ENCODE assay signal across 23 mouse cellular contexts in the genomic region with DNA sequence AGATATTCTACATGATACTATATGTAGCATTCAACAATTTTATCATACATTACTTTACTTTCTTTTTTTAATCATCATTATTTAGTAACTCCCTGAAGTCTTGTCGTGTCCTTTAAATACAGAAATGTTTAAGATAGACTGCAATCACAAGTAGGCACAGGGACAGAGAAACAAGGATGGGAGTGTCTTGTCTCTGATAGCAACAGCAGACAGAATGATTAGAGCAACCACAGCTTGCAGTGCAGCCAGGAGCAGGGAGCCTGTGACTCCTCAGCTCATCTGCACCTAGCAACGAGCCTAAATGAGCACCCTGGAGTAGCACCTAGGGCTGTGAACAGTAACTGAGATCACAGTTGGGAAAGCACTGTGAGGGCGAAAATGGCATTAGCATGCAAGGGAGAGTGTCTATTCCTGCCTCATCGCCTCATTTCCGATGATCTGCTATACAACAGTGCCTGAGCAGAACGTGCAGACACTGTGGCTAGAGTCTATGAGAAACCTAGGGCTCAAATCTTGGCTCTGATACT.
DNase-seq lines count a peak whose midpoint lies in the region; ATAC-seq lines count a peak whose summit lies in the region.
"Had no signal": no experiment of that assay in that cellular context is flagged by ENCODE, and none has a peak within 500 bp of the region (broad histone marks: within the 10 kb centered on the region; RNA-seq: fewer than 3 reads in every experiment).

No protein-coding gene starts in this region.

- no peak overlapping the region for H3K4me2 ChIP-seq in hindbrain, embryonic 16.5 days (ENCODE audit: low read length)
- H3K4me2 ChIP-seq in hindbrain, embryonic 12.5 days (replicated peaks): no peak overlapping the region
- H3K4me2 ChIP-seq: embryonic facial prominence, embryonic 13.5 days; forebrain, embryonic 15.5 days; midbrain, embryonic 12.5 days; neural tube, embryonic 13.5 days had no signal

- H3K27ac ChIP-seq in hindbrain, embryonic 16.5 days (ENCODE audit: low read depth, low read length): no peak overlapping the region
- no peak overlapping the region for H3K27ac ChIP-seq in hindbrain, embryonic 12.5 days
- H3K27ac ChIP-seq: embryonic facial prominence, embryonic 13.5 days; forebrain, embryonic 15.5 days; hindbrain, postnatal 0 days; liver, embryonic 14.5 days; macrophage; midbrain, embryonic 12.5 days; neural tube, embryonic 13.5 days had no signal

- H3K9ac ChIP-seq in hindbrain, embryonic 16.5 days (ENCODE audit: low read depth, low read length): no peak overlapping the region
- no peak overlapping the region for H3K9ac ChIP-seq in hindbrain, embryonic 12.5 days
- H3K9ac ChIP-seq: embryonic facial prominence, embryonic 13.5 days; forebrain, embryonic 15.5 days; liver, embryonic 14.5 days; midbrain, embryonic 12.5 days; neural tube, embryonic 13.5 days had no signal

- no peaks in the 10 kb centered on the region for H3K27me3 ChIP-seq in hindbrain, embryonic 16.5 days (replicated peaks; ENCODE audit: control insufficient read depth, insufficient read depth, low read length)
- no peaks in the 10 kb centered on the region for H3K27me3 ChIP-seq in hindbrain, embryonic 12.5 days
- H3K27me3 ChIP-seq: embryonic facial prominence, embryonic 13.5 days; forebrain, embryonic 15.5 days; midbrain, embryonic 12.5 days; neural tube, embryonic 13.5 days had no signal

- DNase-seq in right cerebral cortex, adult 18-20 months: peak; percentile 36
- no peak for DNase-seq in right cerebral cortex, postnatal 4 days
- DNase-seq in left cerebral cortex, postnatal 14 days (ENCODE audit: low spot score in 2 of 2): peak; percentile 23 to 39
- no peak for DNase-seq in adrenal gland, postnatal 14 days
- DNase-seq in cerebellum, postnatal 4 days (ENCODE audit: low spot score in 2 of 2): no peak
- no peak for DNase-seq in cerebellum, adult 9-10 months
- DNase-seq: cerebellum, adult 9-11 months; gastrocnemius, postnatal 10 days; heart, adult 18-20 months; heart, postnatal 36 days; kidney, adult 18-20 months; kidney, postnatal 10 days; thymus, adult 2 months had no signal

- no peaks in the 10 kb centered on the region for H3K36me3 ChIP-seq in hindbrain, embryonic 16.5 days (ENCODE audit: control insufficient read depth, insufficient read depth, low read length)
- no peaks in the 10 kb centered on the region for H3K36me3 ChIP-seq in hindbrain, embryonic 12.5 days
- H3K36me3 ChIP-seq: embryonic facial prominence, embryonic 13.5 days; forebrain, embryonic 15.5 days; G1E; midbrain, embryonic 12.5 days; neural tube, embryonic 13.5 days had no signal

- no peaks in the 10 kb centered on the region for H3K4me1 ChIP-seq in hindbrain, embryonic 16.5 days (ENCODE audit: control insufficient read depth, insufficient read depth, low read depth, low read length)
- no peaks in the 10 kb centered on the region for H3K4me1 ChIP-seq in hindbrain, embryonic 12.5 days
- H3K4me1 ChIP-seq: embryonic facial prominence, embryonic 13.5 days; forebrain, embryonic 15.5 days; midbrain, embryonic 12.5 days; neural tube, embryonic 13.5 days had no signal

- intact Hi-C loops in left cerebral cortex, postnatal 14 days (cut with DNase I): no loop called here

- no peaks in the 10 kb centered on the region for H3K9me3 ChIP-seq in hindbrain, embryonic 16.5 days (ENCODE audit: control insufficient read depth, low read length)
- H3K9me3 ChIP-seq in hindbrain, embryonic 12.5 days (replicated peaks): no peaks in the 10 kb centered on the region
- H3K9me3 ChIP-seq: embryonic facial prominence, embryonic 13.5 days; forebrain, embryonic 15.5 days; midbrain, embryonic 12.5 days; neural tube, embryonic 13.5 days had no signal

- no peak overlapping the region for H3K4me3 ChIP-seq in hindbrain, embryonic 16.5 days (ENCODE audit: low read length)
- H3K4me3 ChIP-seq in hindbrain, embryonic 12.5 days: no peak overlapping the region
- H3K4me3 ChIP-seq: embryonic facial prominence, embryonic 13.5 days; forebrain, embryonic 15.5 days; midbrain, embryonic 12.5 days; neural tube, embryonic 13.5 days had no signal

- 63% methylated on average over 6 of the region's 6 CpGs for WGBS in hindbrain, embryonic 16.5 days
- 75% methylated on average over 6 of the region's 6 CpGs for WGBS in hindbrain, embryonic 12.5 days

- ATAC-seq in hindbrain, embryonic 16.5 days: 0 out of 2 replicates have a peak, but pooled peaks have one; percentile 40
- ATAC-seq in hindbrain, embryonic 12.5 days (ENCODE audit: low FRiP score): no peak
- ATAC-seq: forebrain, embryonic 15.5 days; hindbrain, postnatal 0 days had no signal

Comparison
In these comparisons a context has a peak if more than half of its experiments do, and no peak if none do; other contexts are left out.
1. DNase-seq: peak in right cerebral cortex, adult 18-20 months (single experiment) and left cerebral cortex, postnatal 14 days (2 of 2); none in right cerebral cortex, postnatal 4 days (single experiment), adrenal gland, postnatal 14 days (single experiment), cerebellum, postnatal 4 days (0 of 2) and cerebellum, adult 9-10 months (single experiment).